Mouse (Mus musculus) erythroid progenitor cell, adult 5-6 weeks (primary cell): ENCODE data around the gene Lypla2. TPM values are rescaled to one million over a fixed set of nuclear protein-coding genes. Genes with fewer than 3 reads are reported as not detected.

ENCODE experiments used
- ATAC-seq: replicated peaks from 2 replicates; pipeline ENCODE4 v1.8.0; 2016; ENCODE audit warnings: moderate number of reproducible peaks, mild to moderate bottlenecking, moderate TSS enrichment, inconsistent platforms; ENCODE audit not compliant: poor library complexity, low FRiP score, severe bottlenecking
- total RNA-seq, 2 experiments: library from RNA; stranded (forward) in 1 of 2; stranded (reverse) in 1 of 2; fragments of 150-400 nt in 1 of 2; fragments of 186-747, 209-891 nt in 1 of 2; gene quantifications; 2 replicates each; pipeline versions ENCODE4 v1.2.3 to v1.2.4; 2015 to 2017; ENCODE audit warnings: low replicate concordance in 2 of 2

Gene Lypla2
- total RNA-seq, 2 experiments from 2014 or later: 12.9 to 16.3 TPM

DNA sequence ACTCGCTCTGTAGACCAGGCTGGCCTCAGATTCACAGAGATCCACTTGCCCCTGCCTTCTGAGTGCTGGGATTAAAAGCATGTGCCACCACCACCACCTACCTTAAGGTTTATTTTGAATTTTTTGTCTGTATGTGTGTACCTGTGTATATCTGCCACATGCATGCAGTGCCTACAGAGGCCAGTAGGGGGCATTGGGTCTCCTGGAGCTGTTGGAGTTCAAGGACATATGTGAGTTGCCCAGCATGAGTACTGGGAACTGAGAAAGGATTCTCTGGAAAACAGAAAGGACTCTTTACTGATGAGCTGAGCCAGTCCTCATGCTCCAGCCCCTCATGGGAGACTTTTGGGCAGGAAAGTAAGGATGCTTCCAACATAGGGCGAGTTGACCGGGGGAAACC, 20.9 kb downstream of the Lypla2 start:
- ATAC-seq: no peak

DNA sequence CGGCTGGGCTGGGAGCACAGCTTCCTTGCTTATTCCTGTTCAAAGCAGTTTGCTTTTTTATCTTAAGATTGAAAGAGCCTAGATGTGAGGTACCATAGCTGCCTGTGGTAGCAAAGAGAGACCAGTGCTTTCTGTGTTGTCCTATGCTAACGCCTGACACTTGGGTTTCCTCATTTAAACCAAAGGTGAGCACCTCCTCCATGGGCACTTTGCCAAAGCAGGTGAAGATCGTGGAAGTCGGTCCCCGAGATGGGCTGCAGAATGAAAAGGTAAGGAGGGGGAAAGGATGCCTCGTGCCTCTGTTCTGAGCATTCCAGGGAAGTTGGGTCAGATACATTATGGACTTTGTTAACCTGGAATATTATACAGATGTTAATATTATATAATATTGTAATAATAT, 22.1 kb downstream of the Lypla2 start:
- ATAC-seq: no peak

DNA sequence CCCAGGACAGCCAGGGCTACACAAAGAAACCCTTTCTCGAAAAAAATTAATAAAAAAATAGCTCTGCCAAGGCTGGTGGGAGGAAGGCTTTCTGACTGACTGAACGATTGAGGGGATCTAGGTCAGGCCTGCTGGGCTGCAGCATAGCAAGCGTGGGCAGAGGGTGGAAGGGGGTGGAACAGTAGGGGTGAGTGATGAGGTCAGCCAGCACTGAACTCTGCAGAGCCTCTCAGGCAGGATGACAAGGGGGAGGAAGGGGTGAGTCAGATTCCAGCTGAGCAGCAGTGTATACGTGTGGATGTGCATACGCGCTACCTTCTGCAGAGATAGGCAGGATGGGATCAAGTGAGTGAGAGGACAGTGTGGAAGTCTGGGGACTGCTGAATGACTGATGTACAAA, 22.5 kb downstream of the Lypla2 start:
- ATAC-seq: no peak

DNA sequence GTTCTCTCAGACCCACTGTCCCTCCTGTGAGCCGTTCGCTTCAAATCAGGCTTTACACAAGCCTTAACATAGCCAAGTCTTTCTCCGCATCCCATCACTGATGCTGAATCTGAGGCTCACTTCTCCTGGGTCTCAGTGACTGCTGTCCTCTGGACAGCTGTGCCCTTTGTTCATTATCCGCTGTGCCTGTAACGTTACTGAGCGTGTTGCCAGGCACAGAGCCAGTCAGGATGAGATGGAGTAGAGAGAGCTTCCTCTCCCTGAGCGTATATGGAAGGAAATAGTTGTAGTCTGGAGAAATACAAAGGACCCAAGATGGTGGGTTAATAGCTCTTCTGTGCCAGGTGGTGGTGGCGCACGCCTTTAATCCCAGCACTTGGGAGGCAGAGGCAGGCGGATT, 23.0 kb downstream of the Lypla2 start:
- no peak for ATAC-seq

DNA sequence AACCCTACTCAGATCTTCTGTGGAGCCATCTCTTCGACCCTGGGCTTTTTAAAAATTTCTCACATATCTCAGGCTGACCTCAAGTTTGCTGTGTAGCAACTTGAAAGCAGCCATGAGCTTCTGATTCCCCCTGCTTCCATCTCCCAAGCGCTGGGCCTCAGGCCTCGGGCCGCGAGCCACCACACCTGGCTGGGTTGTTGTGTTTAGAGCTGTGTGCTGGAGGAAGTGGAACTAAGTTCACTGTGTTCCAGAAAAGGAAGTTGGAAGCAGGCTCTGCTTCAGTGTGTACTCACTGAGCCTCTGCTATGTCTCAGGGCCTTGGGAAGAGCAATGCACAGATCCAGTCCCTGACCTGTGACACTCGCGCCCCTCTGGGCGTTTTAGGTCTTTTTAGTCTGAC, 24.3 kb downstream of the Lypla2 start:
- no peak for ATAC-seq

DNA sequence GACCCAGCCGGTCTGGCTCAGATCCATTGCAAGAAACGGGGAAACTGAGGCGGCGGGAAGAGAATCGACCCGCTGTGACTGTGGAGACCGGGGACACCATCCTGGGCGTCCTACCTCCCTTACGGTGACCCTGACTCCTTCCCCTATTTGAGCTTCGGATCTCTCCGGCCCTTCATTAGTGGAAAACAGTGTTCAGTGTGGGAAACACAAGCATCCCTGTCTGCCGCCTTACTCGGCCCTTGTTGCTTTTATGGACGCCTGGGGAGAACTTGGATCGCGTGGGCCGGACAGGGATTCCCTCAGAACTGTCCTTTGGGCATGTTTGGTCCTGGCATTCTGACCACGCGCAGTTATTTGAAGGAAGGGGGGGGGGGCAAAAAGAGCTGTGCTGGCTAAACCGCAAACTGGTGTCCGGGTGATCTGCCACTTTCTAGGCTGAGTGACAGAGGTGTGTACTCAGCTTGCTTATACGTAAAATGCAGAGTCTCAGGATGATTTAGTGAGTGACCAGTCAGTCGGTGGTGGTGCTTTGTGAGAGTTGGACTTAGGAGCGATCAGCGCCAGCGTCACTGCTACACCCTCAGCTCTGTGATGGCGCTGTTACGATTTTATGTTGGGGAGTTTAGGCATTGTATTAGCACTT, 25.6 kb downstream of the Lypla2 start:
- ATAC-seq: peak; percentile 59

DNA sequence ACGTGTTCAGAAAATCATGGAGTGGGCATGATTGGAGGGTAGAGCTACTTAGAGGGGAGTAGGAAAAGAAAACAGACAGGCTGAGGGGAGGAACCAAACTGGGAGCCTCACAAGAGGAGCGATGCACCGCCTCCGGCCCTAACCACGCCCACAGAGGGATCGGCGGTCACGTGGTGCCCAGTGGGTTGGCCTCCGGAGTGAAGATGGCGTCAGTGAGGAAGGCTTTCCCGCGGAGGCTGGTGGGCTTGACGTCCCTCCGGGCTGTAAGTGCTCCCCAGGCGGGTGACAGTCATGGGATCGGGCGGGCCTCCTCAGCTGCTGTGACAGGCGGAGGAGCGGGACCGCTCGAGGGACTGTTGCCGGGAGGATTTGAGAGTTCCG, 26.2 kb downstream of the Lypla2 start, which contains the start of gene Hmgcl:
TSS of gene Hmgcl (plus strand) at position 171 of the 381 bp plus-strand sequence.
- ATAC-seq: peak; percentile 99

DNA sequence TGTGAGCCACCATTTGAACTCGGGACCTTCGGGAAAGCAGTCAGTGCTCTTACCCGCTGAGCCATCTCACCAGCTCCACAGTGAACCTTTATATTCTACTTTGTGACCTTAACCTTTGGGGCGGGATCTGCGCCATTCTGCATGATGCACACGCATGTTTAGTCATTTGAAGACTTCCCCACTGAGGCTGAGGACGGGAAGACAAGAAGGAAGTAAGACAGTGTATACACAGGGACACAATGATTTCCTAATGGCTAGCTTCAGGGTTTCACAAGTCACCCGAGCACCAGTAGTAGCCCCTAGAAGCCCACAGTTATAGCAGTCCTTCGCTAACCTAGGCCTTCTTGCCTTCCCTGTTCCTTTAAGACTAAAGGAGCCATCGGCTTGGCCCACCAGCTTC, 26.7 kb downstream of the Lypla2 start:
- no peak for ATAC-seq

DNA sequence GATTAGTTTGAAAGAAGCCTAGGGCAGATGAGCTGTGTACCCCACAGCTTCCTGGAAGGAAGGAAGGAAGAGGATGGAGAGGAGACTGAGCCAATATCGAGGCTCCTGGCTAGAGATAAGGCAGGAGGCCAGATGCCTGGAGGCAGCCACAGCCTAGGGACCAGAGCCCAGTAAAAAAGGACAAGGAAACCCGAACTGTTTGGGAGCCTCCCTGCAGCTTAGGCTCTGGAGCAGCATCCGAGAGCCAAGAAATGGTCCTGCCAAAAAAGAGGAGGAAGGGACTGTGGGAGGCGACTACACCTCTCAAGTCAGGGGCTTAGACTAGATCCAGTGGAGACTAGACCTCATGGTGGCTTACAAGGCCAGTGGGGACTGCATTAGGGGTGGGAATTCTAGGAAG, 29.0 kb downstream of the Lypla2 start:
- no peak for ATAC-seq

DNA sequence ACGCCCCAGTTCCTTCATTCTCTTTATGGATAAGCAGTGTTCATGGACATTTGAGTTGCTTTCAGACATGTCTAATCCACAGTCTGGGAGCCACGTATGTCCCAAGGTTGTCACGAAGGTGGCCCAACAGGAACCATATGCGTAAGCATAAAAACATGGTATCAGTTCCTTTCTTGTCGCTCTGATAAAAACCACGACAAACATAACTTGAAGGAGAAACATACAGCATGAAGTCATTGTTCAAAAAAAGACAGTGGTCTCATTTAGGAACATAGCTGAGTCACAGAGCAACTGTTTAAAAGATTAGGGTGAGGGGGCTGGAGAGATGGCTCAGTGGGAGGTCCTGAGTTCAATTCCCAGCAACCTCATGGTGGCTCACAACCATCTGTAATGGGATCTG, 30.2 kb downstream of the Lypla2 start:
- ATAC-seq: no peak

DNA sequence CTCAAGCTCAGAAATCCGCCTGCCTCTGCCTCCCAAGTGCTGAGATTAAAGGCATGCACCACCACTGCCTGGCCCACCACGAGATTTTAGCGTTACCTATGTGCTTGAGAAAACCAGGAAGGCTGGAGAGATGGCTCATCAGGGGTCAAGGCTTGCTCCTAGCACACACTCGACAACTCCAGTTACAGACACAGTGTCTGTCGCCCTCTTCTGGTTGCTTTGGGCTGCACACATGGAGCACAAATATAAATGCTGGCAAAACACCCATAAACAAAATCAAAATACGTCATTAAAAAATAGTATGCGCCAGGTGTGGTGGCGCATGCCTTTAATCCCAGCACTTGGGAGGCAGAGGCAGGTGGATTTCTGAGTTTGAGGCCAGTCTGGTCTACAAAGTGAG, 31.4 kb downstream of the Lypla2 start:
- peak; percentile 69 for ATAC-seq

DNA sequence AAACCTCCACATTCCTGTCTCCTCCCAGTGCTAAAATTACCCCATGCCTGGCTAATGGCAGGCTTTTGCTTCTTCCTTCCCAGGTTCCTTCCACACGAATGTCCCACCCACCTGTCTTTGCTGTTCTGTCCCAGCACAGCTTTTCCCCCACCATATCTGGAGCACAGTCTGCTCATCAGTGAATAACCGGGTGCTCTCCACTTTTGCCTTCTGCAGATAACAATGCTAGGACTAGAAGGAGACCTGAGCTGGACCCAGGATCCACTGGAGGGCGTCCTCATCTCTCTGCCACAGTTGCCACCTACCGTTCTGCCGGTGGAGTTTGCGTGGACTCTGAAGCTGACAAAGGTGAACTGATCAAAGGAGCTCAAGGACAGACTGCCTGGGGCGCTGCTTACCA, 33.6 kb downstream of the Lypla2 start:
- ATAC-seq: 0 out of 2 replicates have a peak, but pooled peaks have one; percentile 37

DNA sequence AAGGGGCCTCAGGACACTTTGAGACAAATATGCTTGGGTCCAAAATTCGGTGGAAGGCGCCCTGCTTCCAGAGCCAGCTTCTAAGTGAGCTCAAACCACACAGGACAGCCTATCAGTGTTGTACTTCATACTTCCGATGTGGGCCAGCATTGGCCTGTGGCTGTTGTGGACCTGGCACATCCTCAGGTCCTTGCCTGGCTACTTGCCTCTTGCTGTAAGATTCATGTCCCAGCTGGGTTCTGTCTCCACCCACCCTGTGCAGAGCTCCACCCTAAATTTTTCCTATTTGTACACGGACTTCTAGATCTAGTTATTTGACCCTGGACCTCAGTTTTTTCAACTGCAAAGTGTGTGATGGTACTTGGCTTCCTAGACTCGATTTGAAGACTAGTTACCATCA, 36.9 kb downstream of the Lypla2 start:
- peak; percentile 72 for ATAC-seq

DNA sequence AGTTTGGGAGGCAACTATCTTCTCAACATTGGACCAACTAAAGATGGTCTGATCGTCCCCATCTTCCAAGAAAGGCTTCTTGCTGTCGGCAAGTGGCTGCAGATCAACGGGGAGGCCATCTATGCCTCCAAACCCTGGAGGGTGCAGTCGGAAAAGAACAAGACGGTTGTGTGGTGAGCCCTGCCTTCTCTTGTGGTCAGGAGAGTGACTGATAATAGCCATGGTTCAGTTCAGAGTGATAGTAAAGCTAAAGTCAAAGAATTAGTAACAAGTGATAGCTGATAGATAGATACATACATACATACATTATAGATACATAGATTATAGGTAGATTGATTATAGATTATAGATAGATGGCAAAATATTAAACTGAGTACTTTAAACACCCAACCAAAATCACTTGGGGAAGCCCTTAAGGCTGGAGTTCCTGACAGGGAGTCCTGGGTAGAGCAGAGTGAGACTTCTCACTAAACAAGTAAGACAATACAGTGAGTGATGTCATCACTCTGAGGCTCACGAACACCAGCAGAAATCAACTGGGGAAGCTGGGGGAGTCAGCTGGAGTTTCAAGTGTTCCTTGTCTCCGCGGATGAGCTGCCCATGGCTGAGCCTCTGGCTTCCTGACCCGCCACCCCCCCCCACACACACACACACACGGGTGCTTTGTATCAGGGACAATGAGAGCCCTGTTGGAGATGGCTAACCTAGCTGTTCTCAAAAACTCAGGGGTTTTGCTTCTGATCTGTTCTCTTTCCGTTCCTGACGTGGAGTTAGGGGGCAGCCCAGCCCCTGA, 37.5 kb downstream of the Lypla2 start:
- no peak for ATAC-seq

DNA sequence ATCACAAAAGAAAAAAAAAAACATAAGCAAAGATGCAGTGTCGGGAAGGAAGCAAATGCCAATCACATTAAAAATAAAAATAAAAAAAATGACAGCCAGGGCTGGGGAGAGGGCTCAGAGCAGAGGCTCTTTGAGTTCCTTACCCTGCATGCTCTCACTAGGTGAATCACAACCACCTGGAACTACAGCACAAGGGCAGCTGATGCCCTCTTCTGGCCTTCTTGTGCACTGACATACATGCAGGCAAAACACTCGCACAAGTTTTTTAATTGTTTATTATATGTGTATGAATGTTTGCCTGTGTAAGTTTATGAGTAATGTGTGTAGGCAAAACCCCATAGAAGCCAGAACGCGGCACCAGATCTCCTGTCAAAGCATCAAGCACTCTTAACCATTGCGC, 40.6 kb downstream of the Lypla2 start:
- ATAC-seq: peak; percentile 61; the same call in 1 of the 2 replicates

DNA sequence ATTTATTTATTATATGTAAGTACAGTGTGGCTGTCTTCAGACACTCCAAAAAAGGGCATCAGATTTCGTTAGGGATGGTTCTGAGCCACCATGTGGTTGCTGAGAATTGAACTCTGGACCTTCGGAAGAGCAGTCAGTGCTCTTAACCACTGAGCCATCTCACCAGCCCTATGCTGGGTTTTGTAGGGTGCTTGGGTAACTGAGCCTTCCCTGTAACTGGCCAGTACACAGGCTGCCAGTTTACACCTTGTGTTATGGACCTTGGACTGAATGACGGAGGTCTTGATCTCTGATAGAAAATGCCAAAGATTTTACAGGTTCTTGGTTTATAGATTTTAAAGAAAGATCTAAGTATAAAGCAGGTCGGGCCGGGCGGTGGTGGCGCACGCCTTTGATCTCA, 42.2 kb downstream of the Lypla2 start:
- no peak for ATAC-seq

DNA sequence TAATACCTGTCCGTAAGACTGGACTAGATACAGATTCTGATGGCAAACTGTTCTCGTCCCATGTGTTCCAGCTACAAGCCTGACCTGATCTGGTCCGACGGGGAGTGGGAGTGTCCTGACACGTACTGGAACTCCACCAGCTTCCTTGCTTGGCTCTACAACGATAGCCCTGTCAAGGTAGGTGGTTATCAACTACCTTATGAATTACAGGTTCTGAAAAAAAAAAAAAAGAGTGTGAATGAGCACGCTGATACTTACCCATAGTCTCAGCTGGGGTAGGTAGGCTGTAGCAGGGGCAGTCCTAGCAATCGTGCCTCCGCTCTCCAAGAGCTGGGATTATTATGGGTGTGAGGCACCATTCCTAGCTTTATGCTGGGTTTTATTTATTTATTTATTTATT, 42.6 kb downstream of the Lypla2 start:
- ATAC-seq: no peak

DNA sequence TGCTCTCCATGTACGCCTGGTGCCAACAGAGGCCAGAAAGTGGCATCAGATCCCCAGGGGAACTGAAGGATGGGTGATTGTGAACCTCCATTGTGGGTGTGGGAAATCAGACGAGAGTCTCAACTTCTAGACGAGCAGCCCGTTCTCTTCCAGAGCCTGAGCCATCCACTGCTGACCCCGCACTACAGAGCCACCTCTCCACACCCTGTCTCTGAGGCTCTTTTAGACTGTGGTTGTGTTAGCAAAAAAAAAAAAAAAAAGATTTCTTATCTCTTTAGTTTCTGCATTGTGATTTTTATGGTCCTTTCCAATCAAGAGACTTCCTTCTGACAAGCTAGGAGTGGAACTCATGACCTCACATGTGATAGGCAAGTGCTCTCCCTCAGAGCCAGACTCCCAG, 43.0 kb downstream of the Lypla2 start:
- ATAC-seq: no peak

DNA sequence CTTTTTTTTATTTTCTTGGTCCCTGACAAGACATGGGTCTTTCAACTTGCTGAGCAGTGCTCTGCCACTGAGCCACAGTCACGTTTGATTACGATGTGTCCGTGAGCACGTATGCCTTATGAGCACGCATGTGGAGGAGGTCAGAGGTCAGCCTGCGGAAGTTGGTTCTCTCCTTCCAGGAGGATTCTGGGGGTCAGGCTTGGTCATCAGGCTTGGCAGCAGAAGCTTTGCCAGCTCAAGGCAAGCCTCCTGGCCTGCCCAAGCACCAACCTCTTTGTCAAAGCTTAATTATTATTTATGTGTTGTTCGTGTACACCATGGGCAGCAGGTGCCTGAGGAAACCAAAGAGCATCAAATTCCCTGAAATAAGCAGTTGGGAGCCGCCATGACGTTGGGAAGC, 44.0 kb downstream of the Lypla2 start:
- ATAC-seq: no peak

DNA sequence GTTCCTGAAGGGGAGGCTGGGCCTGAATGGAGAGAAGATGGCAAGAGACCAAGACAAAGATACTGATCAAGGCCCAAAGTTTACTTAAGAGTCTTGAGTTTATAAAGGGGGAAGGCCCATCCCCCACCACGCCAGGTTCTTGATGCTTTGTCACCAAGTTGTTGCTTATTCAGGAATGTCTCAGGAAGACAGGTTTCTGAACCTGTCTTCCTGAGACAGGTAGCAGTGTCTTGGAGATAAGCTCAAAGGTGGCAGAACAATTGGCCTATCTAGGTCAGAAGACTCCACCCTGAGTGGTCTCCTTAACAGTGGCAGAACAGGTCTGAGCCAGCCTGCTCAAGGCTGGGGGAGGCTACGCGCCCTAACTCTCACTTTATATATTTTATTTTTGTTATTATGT, 45.6 kb downstream of the Lypla2 start:
- ATAC-seq: no peak

DNA sequence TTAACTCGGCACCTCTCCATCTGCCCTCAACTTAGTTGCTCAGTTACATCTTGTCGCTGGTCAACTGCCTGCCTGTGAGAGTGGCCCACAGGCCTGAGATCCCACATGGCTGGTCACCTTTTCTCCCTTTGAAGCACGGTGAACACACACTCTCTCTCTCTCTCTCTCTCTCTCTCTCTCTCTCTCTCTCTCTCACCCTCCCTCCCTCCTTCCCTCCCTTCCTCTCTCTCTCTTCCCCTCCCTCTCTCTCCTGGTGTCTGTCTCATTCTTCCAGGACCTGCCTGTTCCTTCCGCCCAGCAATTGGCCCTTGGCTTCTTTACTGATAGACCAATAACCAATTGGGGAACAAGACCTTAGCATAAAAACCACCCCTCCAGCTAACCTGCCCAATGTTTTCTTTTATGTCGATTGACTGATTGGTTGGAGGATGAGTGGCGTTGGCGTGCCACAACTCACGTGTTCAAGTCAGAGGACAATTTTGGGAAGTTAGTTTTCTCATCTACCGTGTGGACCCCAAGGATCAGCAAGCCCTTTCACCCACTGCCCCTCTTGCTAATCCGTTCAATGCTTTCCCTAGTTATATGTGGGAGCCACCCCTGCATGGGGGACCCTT, 46.1 kb downstream of the Lypla2 start:
- no peak for ATAC-seq
